Mouse (Mus musculus) neural tube, embryonic 12.5 days (tissue): Measurements from ENCODE around the gene Sema4b. TPM values are rescaled to one million over a fixed set of nuclear protein-coding genes. Genes with fewer than 3 reads are reported as not detected.

Source experiments
- ATAC-seq: fragments of 200-750 bp; cut with Nextera tagmentation; 2 replicates; pipeline ENCODE4 v1.8.0; 2017; ENCODE audit warnings: low read depth, mild to moderate bottlenecking, moderate TSS enrichment, moderate library complexity; ENCODE audit not compliant: low FRiP score
- H3K27ac ChIP-seq: fragments of 300-500 bp; sonication (generic); 2 replicates; pipeline ENCODE4 v1.5.1; 2016
- H3K27me3 ChIP-seq: fragments of 300-500 bp; sonication (generic); replicated peaks from 2 replicates; pipeline ENCODE4 v1.6.1; 2016; ENCODE audit warnings: mild to moderate bottlenecking
- H3K36me3 ChIP-seq: fragments of 300-500 bp; sonication (generic); 2 replicates; pipeline ENCODE4 v1.6.1; 2016; ENCODE audit warnings: mild to moderate bottlenecking
- H3K4me1 ChIP-seq: fragments of 300-500 bp; sonication (generic); 2 replicates; pipeline ENCODE4 v1.6.1; 2016
- H3K4me2 ChIP-seq: fragments of 300-500 bp; sonication (generic); replicated peaks from 2 replicates; pipeline ENCODE4 v1.6.1; 2016; ENCODE audit warnings: mild to moderate bottlenecking
- H3K4me3 ChIP-seq: fragments of 300-500 bp; sonication (generic); 2 replicates; pipeline ENCODE4 v1.5.1; 2016
- H3K9ac ChIP-seq: fragments of 300-500 bp; sonication (generic); 2 replicates; pipeline ENCODE4 v1.6.1; 2016; ENCODE audit warnings: mild to moderate bottlenecking
- H3K9me3 ChIP-seq: fragments of 300-500 bp; sonication (generic); 2 replicates; pipeline ENCODE4 v1.6.1; 2016; ENCODE audit warnings: mild to moderate bottlenecking
- WGBS: fragments of 180-500 bp; shearing (Covaris S2); methylation state at CpG from one replicate; pipeline ENCODE4 v1.1.7; 2016; 5-methylcytosine and 5-hydroxymethylcytosine counted together
- polyA plus RNA-seq: library from polyadenylated mRNA; unstranded; fragments of >200 nt; fragmentation: Nextera tagmentation; extraction: Ambion mirVana; gene quantifications from 2 replicates; pipeline ENCODE4 v1.2.1, GENCODE M21; 2016

Sema4b gene
- polyA plus RNA-seq, 1 experiment from 2014 or later = 18.9 TPM

- H3K27ac ChIP-seq = no peak overlapping the region
- WGBS = 92% methylated on average over 6 of the region's 6 CpGs
These were observed 7.3 kb upstream of the Sema4b start for GRCm38 (mm10) chr7:80179327-80179726.

DNA sequence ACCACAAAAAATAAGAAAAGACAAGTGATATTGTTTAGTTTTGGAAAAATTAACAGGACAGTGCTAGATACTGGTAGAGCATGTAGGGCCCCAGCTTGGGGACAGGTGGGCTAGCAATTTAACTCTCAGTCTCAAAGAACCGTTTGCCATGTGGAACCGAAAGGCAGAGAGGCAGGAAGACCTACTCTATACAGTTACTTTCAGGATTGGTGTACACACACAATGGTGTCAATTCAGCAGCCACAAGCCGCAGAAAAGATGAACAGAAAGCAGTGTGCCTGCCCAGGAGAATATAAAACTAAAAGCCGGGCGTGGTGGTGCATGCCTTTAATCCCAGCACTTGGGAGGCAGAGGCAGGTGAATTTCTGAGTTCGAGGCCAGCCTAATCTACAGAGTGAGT, 6.9 kb upstream of the Sema4b start:
- Histone ChIP-seq H3K4me1 (no peaks in the 10 kb centered on the region), H3K36me3 (no peaks in the 10 kb centered on the region), H3K4me3 (no peak overlapping the region), H3K27me3 (no peaks in the 10 kb centered on the region), H3K9ac (no peak overlapping the region), H3K27ac (no peak overlapping the region), H3K4me2 (no peak overlapping the region), H3K9me3 (no peaks in the 10 kb centered on the region)
- 85% methylated on average over 6 of the region's 6 CpGs for WGBS
- no peak for ATAC-seq

More at GRCm38 (mm10) chr7:80179327-80179726, 7.3 kb upstream of the Sema4b start:
- H3K4me1 ChIP-seq = no peaks in the 10 kb centered on the region
- no peaks in the 10 kb centered on the region for H3K36me3 ChIP-seq
- no peak for ATAC-seq
- H3K9ac ChIP-seq = no peak overlapping the region
- no peak overlapping the region for H3K4me2 ChIP-seq
- no peaks in the 10 kb centered on the region for H3K9me3 ChIP-seq
- no peak overlapping the region for H3K4me3 ChIP-seq
- no peaks in the 10 kb centered on the region for H3K27me3 ChIP-seq

DNA sequence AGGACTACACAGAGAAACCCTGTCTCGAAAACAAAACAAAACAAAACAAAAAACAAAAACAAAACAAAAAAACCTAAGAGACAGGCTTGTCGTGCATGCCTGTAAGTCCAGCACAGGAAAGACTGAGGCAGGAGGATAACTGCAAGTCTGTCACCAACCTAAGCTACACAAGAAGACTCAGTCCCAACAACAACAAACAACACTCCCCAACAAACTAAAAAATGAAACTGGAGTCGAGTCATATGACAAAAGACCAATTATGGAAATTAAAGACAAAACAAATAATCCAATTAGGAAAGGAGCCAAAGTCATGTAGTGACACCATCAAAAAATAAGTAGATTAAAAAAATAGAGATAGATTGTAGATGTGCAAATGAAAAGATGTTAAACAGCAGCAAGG, 6.4 kb upstream of the Sema4b start:
- H3K4me2 ChIP-seq = no peak overlapping the region
- no peak overlapping the region for H3K9ac ChIP-seq
- no peaks in the 10 kb centered on the region for H3K4me1 ChIP-seq
- no peak for ATAC-seq
- 82% methylated on average over 3 of the region's 3 CpGs for WGBS
- no peaks in the 10 kb centered on the region for H3K27me3 ChIP-seq
- H3K36me3 ChIP-seq = no peaks in the 10 kb centered on the region
- no peaks in the 10 kb centered on the region for H3K9me3 ChIP-seq
- H3K27ac ChIP-seq = no peak overlapping the region
- H3K4me3 ChIP-seq = no peak overlapping the region

GRCm38 (mm10) chr7:80181078-80181477, 5.6 kb upstream of the Sema4b start:
- 74% methylated on average over 2 of the region's 2 CpGs for WGBS
- ATAC-seq = no peak
- Histone ChIP-seq H3K9ac (no peak overlapping the region), H3K27me3 (no peaks in the 10 kb centered on the region), H3K9me3 (no peaks in the 10 kb centered on the region), H3K27ac (no peak overlapping the region), H3K4me1 (no peaks in the 10 kb centered on the region), H3K36me3 (no peaks in the 10 kb centered on the region), H3K4me2 (no peak overlapping the region), H3K4me3 (no peak overlapping the region)

GRCm38 (mm10) chr7:80182139-80182538, 4.5 kb upstream of the Sema4b start:
- Histone ChIP-seq H3K27me3 (no peaks in the 10 kb centered on the region), H3K4me3 (no peak overlapping the region), H3K9me3 (no peaks in the 10 kb centered on the region), H3K27ac (no peak overlapping the region), H3K36me3 (no peaks in the 10 kb centered on the region), H3K9ac (no peak overlapping the region), H3K4me2 (no peak overlapping the region), H3K4me1 (peaks cover 9% of the 10 kb centered on the region)
- ATAC-seq = no peak

DNA sequence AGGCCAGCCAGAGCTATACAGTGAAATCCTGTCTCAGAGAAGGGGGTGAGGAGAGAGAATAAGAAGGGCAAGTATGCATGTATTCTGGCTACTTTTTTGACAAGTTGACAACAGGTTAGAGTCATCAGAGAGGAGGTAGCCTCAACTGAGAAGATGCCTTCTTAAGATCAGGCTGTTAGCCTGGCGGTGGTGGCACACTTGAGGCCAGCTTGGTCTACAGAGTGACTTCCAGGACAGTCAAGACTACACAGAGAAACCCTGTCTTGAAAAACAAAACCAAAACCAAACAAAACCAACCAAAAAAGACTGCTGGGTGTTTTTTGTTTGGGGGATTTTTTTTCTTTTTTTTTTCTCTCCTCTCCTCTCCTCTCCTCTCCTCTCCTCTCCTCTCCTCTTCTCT, 3.2 kb upstream of the Sema4b start:
- no peaks in the 10 kb centered on the region for H3K9me3 ChIP-seq

GRCm38 (mm10) chr7:80183969-80184368, 2.7 kb upstream of the Sema4b start:
- peaks cover 27% of the 10 kb centered on the region for H3K4me1 ChIP-seq
- 46% methylated on average over 5 of the region's 5 CpGs for WGBS

More for the DNA sequence above, 3.2 kb upstream of the Sema4b start:
- Histone ChIP-seq H3K4me2 (no peak overlapping the region), H3K9ac (no peak overlapping the region), H3K4me1 (peaks cover 22% of the 10 kb centered on the region), H3K27ac (no peak overlapping the region), H3K27me3 (no peaks in the 10 kb centered on the region), H3K4me3 (no peak overlapping the region), H3K36me3 (no peaks in the 10 kb centered on the region)
- ATAC-seq = no peak
- WGBS = 89% methylated on average over 1 of the region's 1 CpGs

DNA sequence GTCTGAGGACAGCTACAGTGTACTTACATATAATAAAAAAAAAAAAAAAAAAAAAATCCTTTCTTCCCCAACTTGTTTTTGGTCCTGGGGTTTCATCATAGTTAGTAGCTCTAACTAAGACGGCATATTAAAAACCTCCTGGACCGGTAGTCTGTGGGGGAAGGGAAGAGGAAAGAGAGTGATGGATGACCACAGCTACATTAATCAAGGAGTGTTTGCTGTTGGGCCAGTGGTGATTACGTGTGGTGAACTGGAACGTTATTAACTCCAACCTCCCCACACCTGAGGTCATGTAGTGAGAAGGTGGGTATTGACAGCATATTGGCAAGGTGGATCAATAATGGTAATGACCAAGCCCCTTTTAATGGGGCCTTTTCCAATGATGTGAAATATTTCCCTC, 2.1 kb upstream of the Sema4b start:
- WGBS = 55% methylated on average over 4 of the region's 4 CpGs
- no peak for ATAC-seq
- peaks cover 33% of the 10 kb centered on the region for H3K4me1 ChIP-seq
- H3K4me3 ChIP-seq = no peak overlapping the region
- no peak overlapping the region for H3K27ac ChIP-seq
- H3K4me2 ChIP-seq = no peak overlapping the region
- no peak overlapping the region for H3K9ac ChIP-seq
- no peaks in the 10 kb centered on the region for H3K9me3 ChIP-seq
- H3K36me3 ChIP-seq = no peaks in the 10 kb centered on the region
- H3K27me3 ChIP-seq = no peaks in the 10 kb centered on the region

More at GRCm38 (mm10) chr7:80183969-80184368, 2.7 kb upstream of the Sema4b start:
- H3K9me3 ChIP-seq = no peaks in the 10 kb centered on the region
- no peak overlapping the region for H3K27ac ChIP-seq
- H3K36me3 ChIP-seq = no peaks in the 10 kb centered on the region
- H3K27me3 ChIP-seq = no peaks in the 10 kb centered on the region
- no peak for ATAC-seq
- no peak overlapping the region for H3K4me2 ChIP-seq
- no peak overlapping the region for H3K4me3 ChIP-seq
- no peak overlapping the region for H3K9ac ChIP-seq

GRCm38 (mm10) chr7:80184968-80185367, 1.7 kb upstream of the Sema4b start:
- no peak for ATAC-seq
- WGBS = 55% methylated on average over 6 of the region's 6 CpGs
- H3K9me3 ChIP-seq = no peaks in the 10 kb centered on the region
- H3K4me1 ChIP-seq = peaks cover 37% of the 10 kb centered on the region
- no peak overlapping the region for H3K27ac ChIP-seq
- H3K4me2 ChIP-seq = no peak overlapping the region
- H3K9ac ChIP-seq = no peak overlapping the region
- no peaks in the 10 kb centered on the region for H3K36me3 ChIP-seq
- H3K4me3 ChIP-seq = no peak overlapping the region
- no peaks in the 10 kb centered on the region for H3K27me3 ChIP-seq

- 12% methylated on average over 8 of the region's 8 CpGs for WGBS
- Histone ChIP-seq H3K4me1 (peaks cover 43% of the 10 kb centered on the region), H3K9ac (no peak overlapping the region; the same call in 1 of the 2 replicates), H3K4me2 (peak overlapping the region; percentile 79), H3K9me3 (no peaks in the 10 kb centered on the region), H3K4me3 (no peak overlapping the region), H3K27me3 (no peaks in the 10 kb centered on the region), H3K27ac (no peak overlapping the region), H3K36me3 (no peaks in the 10 kb centered on the region)
- no peak for ATAC-seq
These were observed 620 bp upstream of the Sema4b start for GRCm38 (mm10) chr7:80186021-80186420.

- Histone ChIP-seq H3K4me2 (peak overlapping the region; percentile 79), H3K36me3 (no peaks in the 10 kb centered on the region), H3K4me1 (peaks cover 57% of the 10 kb centered on the region), H3K9ac (peak overlapping the region; percentile 61; the same call in 1 of the 2 replicates), H3K4me3 (peak overlapping the region; percentile 46), H3K9me3 (no peaks in the 10 kb centered on the region), H3K27ac (peak overlapping the region; percentile 57; the same call in 1 of the 2 replicates), H3K27me3 (no peaks in the 10 kb centered on the region)
- no peak for ATAC-seq
- 66% methylated on average over 12 of the region's 12 CpGs for WGBS
These were observed 860 bp downstream of the Sema4b start for GRCm38 (mm10) chr7:80187501-80187900.

GRCm38 (mm10) chr7:80188579-80189125, 2.0 kb downstream of the Sema4b start:
- Histone ChIP-seq H3K4me2 (peak overlapping the region; percentile 24; the same call in 1 of the 2 replicates), H3K9me3 (no peaks in the 10 kb centered on the region), H3K4me1 (peaks cover 63% of the 10 kb centered on the region), H3K36me3 (no peaks in the 10 kb centered on the region), H3K27me3 (no peaks in the 10 kb centered on the region), H3K4me3 (no peak overlapping the region), H3K9ac (no peak overlapping the region), H3K27ac (0 out of 2 replicates have a peak overlapping the region, but pooled peaks have one; percentile 38)
- 65% methylated on average over 2 of the region's 2 CpGs for WGBS
- ATAC-seq = no peak
